8 mouse cellular contexts compared by ENCODE assay signal in the genomic region with DNA sequence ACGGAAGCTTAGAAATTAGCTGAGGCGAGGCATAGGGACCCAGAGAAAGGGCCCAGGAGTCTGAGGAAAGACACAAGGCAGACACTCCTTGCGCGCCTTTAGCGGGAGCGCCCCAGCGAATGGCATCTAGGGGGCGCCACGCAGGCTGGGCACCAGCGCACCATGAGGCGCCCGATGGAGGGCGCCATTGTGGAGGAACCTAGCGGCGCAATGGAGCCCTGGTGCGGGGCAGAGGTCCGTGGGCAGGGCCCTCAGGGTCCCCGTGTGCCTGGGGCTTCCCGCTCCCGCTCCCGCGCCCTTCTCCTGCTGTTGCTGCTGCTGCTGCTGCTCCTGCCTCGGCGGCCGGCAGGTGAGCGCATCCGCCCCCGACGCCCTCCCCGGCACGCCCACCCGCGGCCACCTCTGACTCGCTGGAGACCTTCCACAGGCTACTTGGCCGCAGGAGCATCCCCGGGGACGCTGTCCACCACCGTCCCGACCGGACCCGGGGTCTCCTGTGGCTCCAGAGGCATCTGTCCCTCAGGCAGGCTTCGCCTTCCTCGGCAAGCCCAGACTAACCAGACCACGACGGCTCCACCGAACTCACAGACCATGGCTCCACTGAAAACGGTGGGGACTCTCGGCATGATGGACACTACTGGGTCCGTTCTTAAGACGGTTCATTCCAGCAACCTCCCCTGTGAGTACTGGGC. TPM values are rescaled to one million over a fixed set of nuclear protein-coding genes. Genes with fewer than 3 reads are reported as not detected.
DNase-seq lines count a peak whose midpoint lies in the region; ATAC-seq lines count a peak whose summit lies in the region.

A gene (plus strand): TSS at position 187 of the 692 bp plus-strand sequence.

- DNase-seq in kidney, adult 8-10 months = no peak
- DNase-seq in embryo, embryonic 9.5 days (ENCODE audit: extremely low spot score) = peak; percentile 41
- DNase-seq in induced T-regulatory cell, adult 2 months (ENCODE audit: low read depth) = peak; percentile 34
- no peak for DNase-seq in layer of hippocampus, adult 11-12 months (ENCODE audit: low spot score)
- DNase-seq in urinary bladder, postnatal 10 days (ENCODE audit: low spot score) = no peak

- no peaks in the 10 kb centered on the region for H3K9me3 ChIP-seq in kidney, embryonic 16.5 days (ENCODE audit: low read length)
- H3K9me3 ChIP-seq in midbrain, embryonic 15.5 days = no peaks in the 10 kb centered on the region

- 11% methylated on average over 45 of the region's 50 CpGs for WGBS in kidney, embryonic 16.5 days
- WGBS in midbrain, embryonic 15.5 days = 8% methylated on average over 48 of the region's 50 CpGs

- peak within 1 kb of the TSS; percentile 44 for H3K9ac ChIP-seq in kidney, embryonic 16.5 days (replicated peaks; ENCODE audit: low read length)
- no peak within 1 kb of the TSS for H3K9ac ChIP-seq in midbrain, embryonic 15.5 days

- H3K36me3 ChIP-seq in kidney, embryonic 16.5 days (ENCODE audit: insufficient read depth, low read length) = no peaks in the 10 kb centered on the region
- H3K36me3 ChIP-seq in midbrain, embryonic 15.5 days (replicated peaks) = no peaks in the 10 kb centered on the region

- H3K27me3 ChIP-seq in kidney, embryonic 16.5 days (ENCODE audit: insufficient read depth, low read length) = peaks cover 12% of the 10 kb centered on the region
- H3K27me3 ChIP-seq in midbrain, embryonic 15.5 days (replicated peaks) = peaks cover 17% of the 10 kb centered on the region

- H3K4me2 ChIP-seq in kidney, embryonic 16.5 days (replicated peaks; ENCODE audit: low read depth, low read length) = peak within 1 kb of the TSS; percentile 55
- peak within 1 kb of the TSS; percentile 50 for H3K4me2 ChIP-seq in midbrain, embryonic 15.5 days

- peak within 1 kb of the TSS; percentile 34 for H3K4me3 ChIP-seq in kidney, embryonic 16.5 days (ENCODE audit: low read length)
- peak within 1 kb of the TSS; percentile 27; the same call in 1 of the 2 replicates for H3K4me3 ChIP-seq in midbrain, embryonic 15.5 days

- H3K27ac ChIP-seq in kidney, embryonic 16.5 days (ENCODE audit: low read length) = no peak within 1 kb of the TSS
- no peak within 1 kb of the TSS for H3K27ac ChIP-seq in midbrain, embryonic 15.5 days

- ATAC-seq in kidney, embryonic 16.5 days (ENCODE audit: low FRiP score, low TSS enrichment) = 0 out of 2 replicates have a peak, but pooled peaks have one; percentile 39
- ATAC-seq in midbrain, embryonic 15.5 days (replicated peaks) = no peak
- no peak for ATAC-seq in cerebellum, adult (ENCODE audit: insufficient number of reproducible peaks, low FRiP score, low TSS enrichment)

- peaks cover 12% of the 10 kb centered on the region for H3K4me1 ChIP-seq in kidney, embryonic 16.5 days (ENCODE audit: insufficient read depth, low read length)
- H3K4me1 ChIP-seq in midbrain, embryonic 15.5 days = peaks cover 5% of the 10 kb centered on the region

RNA-seq across cellular contexts. Expression of the gene that starts here (rescaled TPM):
- polyA plus RNA-seq in kidney, embryonic 16.5 days (2015; fragmentation: Nextera tagmentation; extraction: Ambion mirVana) = 0.48 and 0.94 TPM in 2 replicates
- polyA plus RNA-seq in midbrain, embryonic 15.5 days (2015; fragmentation: Nextera tagmentation; extraction: Ambion mirVana) = 0.20 TPM in 1 of 2 replicates, not detected in the other

Comparison
In these comparisons a context has a peak if more than half of its experiments do, and no peak if none do; other contexts are left out.
1. Peak in ATAC-seq, H3K4me3 ChIP-seq, H3K9ac ChIP-seq and H3K4me2 ChIP-seq in kidney, embryonic 16.5 days; RNA of the gene not detected or under 1 TPM.
2. DNase-seq: peak in embryo, embryonic 9.5 days (single experiment) and induced T-regulatory cell, adult 2 months (single experiment); none in kidney, adult 8-10 months (0 of 2), layer of hippocampus, adult 11-12 months (single experiment) and urinary bladder, postnatal 10 days (single experiment).